Mouse (Mus musculus): ENCODE results near the gene Pus7l. TPM values are rescaled to one million over a fixed set of nuclear protein-coding genes. Genes with fewer than 3 reads are reported as not detected.

The Pus7l gene
- total and polyA plus RNA-seq, 2 experiments from 2014 or later, result 2.7 to 8.0 TPM

GRCm38 (mm10) chr15:94530519-94530918 is 12.8 kb downstream of the Pus7l start:
- ATAC-seq (ENCODE audit: insufficient read depth, low read depth) (no peak), DNase-seq (ENCODE audit: low spot score) (no peak)
- H3K27ac ChIP-seq (ENCODE audit: low read depth), result no peak overlapping the region
- H3K4me2 ChIP-seq (ENCODE audit: low read depth, low read length), result no peak overlapping the region
- H3K27me3 ChIP-seq (ENCODE audit: control insufficient read depth, insufficient read depth, low read length), result no peaks in the 10 kb centered on the region
- H3K4me3 ChIP-seq (ENCODE audit: low read depth, low read length), result no peak overlapping the region
- no peaks in the 10 kb centered on the region for H3K4me1 ChIP-seq (ENCODE audit: control insufficient read depth, insufficient read depth)
- TF ChIP-seq CTCF (IDR thresholded peaks at IDR 0.05; ENCODE audit: low read depth), result no peak
- TF ChIP-seq EP300 (IDR thresholded peaks at IDR 0.05; ENCODE audit: low read depth), result no peak
- H3K36me3 ChIP-seq (replicated peaks; ENCODE audit: control insufficient read depth, insufficient read depth, low read length), result peaks cover 13% of the 10 kb centered on the region
- H3K9ac ChIP-seq (replicated peaks; ENCODE audit: low read depth, low read length), result no peak overlapping the region
- no peaks in the 10 kb centered on the region for H3K9me3 ChIP-seq (replicated peaks; ENCODE audit: control insufficient read depth, low read length)
- 71% methylated on average over 3 of the region's 3 CpGs for WGBS

- ATAC-seq (ENCODE audit: insufficient read depth, low read depth), result no peak
- Histone ChIP-seq H3K27me3 (ENCODE audit: control insufficient read depth, insufficient read depth, low read length) (no peaks in the 10 kb centered on the region), H3K9me3 (replicated peaks; ENCODE audit: control insufficient read depth, low read length) (no peaks in the 10 kb centered on the region), H3K36me3 (replicated peaks; ENCODE audit: control insufficient read depth, insufficient read depth, low read length) (peaks cover 13% of the 10 kb centered on the region; the same call in 1 of the 2 replicates), H3K4me3 (ENCODE audit: low read depth, low read length) (no peak overlapping the region), H3K4me1 (ENCODE audit: control insufficient read depth, insufficient read depth) (no peaks in the 10 kb centered on the region), H3K27ac (ENCODE audit: low read depth) (no peak overlapping the region), H3K4me2 (ENCODE audit: low read depth, low read length) (no peak overlapping the region), H3K9ac (replicated peaks; ENCODE audit: low read depth, low read length) (no peak overlapping the region)
- TF ChIP-seq CTCF (IDR thresholded peaks at IDR 0.05; ENCODE audit: low read depth) (no peak), EP300 (IDR thresholded peaks at IDR 0.05; ENCODE audit: low read depth) (no peak)
- DNase-seq (ENCODE audit: low spot score), result no peak
- WGBS, result 82% methylated on average over 12 of the region's 12 CpGs
Measured at GRCm38 (mm10) chr15:94524956-94525355, 18.4 kb downstream of the Pus7l start.

- Histone ChIP-seq H3K9me3 (replicated peaks; ENCODE audit: control insufficient read depth, low read length) (no peaks in the 10 kb centered on the region), H3K36me3 (replicated peaks; ENCODE audit: control insufficient read depth, insufficient read depth, low read length) (peaks cover 10% of the 10 kb centered on the region; the same call in 1 of the 2 replicates), H3K27me3 (ENCODE audit: control insufficient read depth, insufficient read depth, low read length) (no peaks in the 10 kb centered on the region), H3K9ac (replicated peaks; ENCODE audit: low read depth, low read length) (no peak overlapping the region), H3K4me1 (ENCODE audit: control insufficient read depth, insufficient read depth) (no peaks in the 10 kb centered on the region), H3K4me3 (ENCODE audit: low read depth, low read length) (no peak overlapping the region), H3K27ac (ENCODE audit: low read depth) (no peak overlapping the region), H3K4me2 (ENCODE audit: low read depth, low read length) (no peak overlapping the region)
- no peak for TF ChIP-seq CTCF (IDR thresholded peaks at IDR 0.05; ENCODE audit: low read depth)
- TF ChIP-seq EP300 (IDR thresholded peaks at IDR 0.05; ENCODE audit: low read depth), result no peak
- DNase-seq (ENCODE audit: low spot score) (no peak), ATAC-seq (ENCODE audit: insufficient read depth, low read depth) (no peak)
- 74% methylated on average over 28 of the region's 28 CpGs for WGBS
Measured at GRCm38 (mm10) chr15:94523251-94523650, 20.1 kb downstream of the Pus7l start.

GRCm38 (mm10) chr15:94520959-94521358 is 22.4 kb downstream of the Pus7l start:
- H3K36me3 ChIP-seq (replicated peaks; ENCODE audit: control insufficient read depth, insufficient read depth, low read length), result 0 out of 2 replicates have a peak, but pooled peaks cover 4% of the 10 kb centered on the region
- DNase-seq (ENCODE audit: low spot score) (no peak), ATAC-seq (ENCODE audit: insufficient read depth, low read depth) (no peak)
- H3K9ac ChIP-seq (replicated peaks; ENCODE audit: low read depth, low read length), result no peak overlapping the region
- no peak overlapping the region for H3K27ac ChIP-seq (ENCODE audit: low read depth)
- TF ChIP-seq CTCF (IDR thresholded peaks at IDR 0.05; ENCODE audit: low read depth) (no peak), EP300 (IDR thresholded peaks at IDR 0.05; ENCODE audit: low read depth) (no peak)
- no peak overlapping the region for H3K4me3 ChIP-seq (ENCODE audit: low read depth, low read length)
- WGBS, result 70% methylated on average over 5 of the region's 5 CpGs
- no peaks in the 10 kb centered on the region for H3K27me3 ChIP-seq (ENCODE audit: control insufficient read depth, insufficient read depth, low read length)
- H3K4me1 ChIP-seq (ENCODE audit: control insufficient read depth, insufficient read depth), result no peaks in the 10 kb centered on the region
- H3K4me2 ChIP-seq (ENCODE audit: low read depth, low read length), result no peak overlapping the region
- H3K9me3 ChIP-seq (replicated peaks; ENCODE audit: control insufficient read depth, low read length), result no peaks in the 10 kb centered on the region

DNA sequence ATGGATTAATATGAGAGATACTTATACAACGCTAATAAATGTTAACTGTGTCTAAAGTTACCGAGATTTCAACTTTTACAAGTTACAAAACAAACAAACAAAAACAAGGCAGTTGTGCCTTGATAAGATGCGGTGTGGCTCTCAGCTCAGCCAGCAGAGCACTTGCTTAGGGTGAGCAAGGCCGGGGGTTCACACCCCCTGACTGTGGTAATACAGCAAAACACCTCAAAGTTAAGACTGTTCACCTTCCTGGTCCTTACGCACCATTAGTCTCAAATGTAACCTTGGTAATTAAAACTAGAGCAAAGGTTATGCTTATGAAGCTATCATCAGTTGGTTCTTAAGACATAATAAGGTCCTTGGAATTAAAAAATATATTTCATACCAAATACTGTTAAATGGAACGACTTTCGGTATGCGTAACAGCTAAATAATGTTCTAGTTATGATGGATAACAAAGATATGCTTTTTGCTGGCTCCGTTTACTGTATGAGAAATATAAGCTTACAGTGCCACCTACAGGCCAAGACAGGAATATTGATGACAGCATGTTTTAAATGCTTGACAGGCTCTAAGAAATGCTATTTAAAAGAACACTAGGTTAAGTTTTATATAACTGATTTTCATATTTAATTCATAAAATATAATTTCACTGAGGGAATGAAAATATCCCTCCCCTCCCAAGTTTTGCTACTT is 23.0 kb downstream of the Pus7l start:
- H3K9ac ChIP-seq (replicated peaks; ENCODE audit: low read depth, low read length), result no peak overlapping the region
- ATAC-seq (ENCODE audit: insufficient read depth, low read depth), result no peak
- no peaks in the 10 kb centered on the region for H3K4me1 ChIP-seq (ENCODE audit: control insufficient read depth, insufficient read depth)
- no peaks in the 10 kb centered on the region for H3K36me3 ChIP-seq (replicated peaks; ENCODE audit: control insufficient read depth, insufficient read depth, low read length)
- H3K4me3 ChIP-seq (ENCODE audit: low read depth, low read length), result no peak overlapping the region
- no peaks in the 10 kb centered on the region for H3K9me3 ChIP-seq (replicated peaks; ENCODE audit: control insufficient read depth, low read length)
- no peaks in the 10 kb centered on the region for H3K27me3 ChIP-seq (ENCODE audit: control insufficient read depth, insufficient read depth, low read length)
- peak; percentile 60 for DNase-seq (ENCODE audit: low spot score)
- WGBS, result 34% methylated on average over 9 of the region's 9 CpGs
- peak; percentile 72 for TF ChIP-seq CTCF (IDR thresholded peaks at IDR 0.05; ENCODE audit: low read depth)
- TF ChIP-seq EP300 (IDR thresholded peaks at IDR 0.05; ENCODE audit: low read depth), result no peak
- no peak overlapping the region for H3K4me2 ChIP-seq (ENCODE audit: low read depth, low read length)
- H3K27ac ChIP-seq (ENCODE audit: low read depth), result no peak overlapping the region
